Mouse (Mus musculus): ENCODE measurements at regions not wholly inside any gene's neighbourhood (a gene's known extent, or its start where the extent isn't known, plus 50 kb on each side); places are given as distances from the start of the nearest gene placed in this dataset.

DNA sequence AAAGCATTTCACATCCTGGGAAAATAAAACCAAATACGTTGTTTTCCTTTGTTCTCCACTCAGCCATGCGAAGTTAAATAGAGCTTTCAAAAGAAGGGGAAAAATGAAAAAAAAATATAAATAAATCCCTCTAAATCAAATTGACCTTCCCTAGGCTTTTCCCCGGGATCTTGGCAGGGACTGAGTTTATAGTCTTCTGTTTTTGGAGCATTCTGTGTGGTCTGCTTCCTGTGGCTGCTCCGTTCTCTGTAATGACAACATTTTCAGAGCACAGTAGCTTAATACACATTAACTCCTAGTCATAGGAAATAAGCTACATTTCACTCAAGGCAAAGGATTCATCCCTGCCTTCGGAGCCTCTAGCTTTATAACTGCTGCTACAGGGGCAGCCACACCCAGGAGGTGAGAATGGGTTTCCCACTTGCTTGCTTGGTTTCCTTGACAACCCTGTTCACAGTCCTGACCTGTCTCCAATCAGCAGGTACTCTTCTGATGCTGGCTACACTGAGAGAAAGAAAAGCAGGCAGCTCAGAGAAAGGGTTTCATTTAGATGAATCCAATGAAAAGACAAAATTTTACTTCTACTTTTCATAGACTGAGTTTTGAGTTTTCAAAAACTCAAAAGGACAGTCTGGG, 51.9 kb upstream of the Dkk2 start:
- 54% methylated on average over 5 of the region's 5 CpGs for WGBS
- Histone ChIP-seq H3K27me3 (ENCODE audit: control insufficient read depth, insufficient read depth, low read length) (no peaks in the 10 kb centered on the region), H3K27ac (ENCODE audit: low read depth, low read length) (no peak overlapping the region), H3K4me3 (ENCODE audit: low read depth, low read length) (no peak overlapping the region), H3K4me1 (ENCODE audit: control insufficient read depth, insufficient read depth, low read length) (no peaks in the 10 kb centered on the region), H3K4me2 (ENCODE audit: low read depth) (no peak overlapping the region), H3K36me3 (ENCODE audit: control insufficient read depth, insufficient read depth, low read length) (no peaks in the 10 kb centered on the region), H3K9ac (ENCODE audit: low read length) (no peak overlapping the region), H3K9me3 (ENCODE audit: control insufficient read depth, low read length) (no peaks in the 10 kb centered on the region)
- DNase-seq (ENCODE audit: low spot score) (no peak), ATAC-seq (ENCODE audit: insufficient read depth, low FRiP score, low TSS enrichment) (no peak)

GRCm38 (mm10) chr3:132035176-132035575, 49.9 kb upstream of the Dkk2 start:
- H3K4me2 ChIP-seq (ENCODE audit: low read depth) = no peak overlapping the region
- DNase-seq (ENCODE audit: low spot score) = no peak
- H3K27ac ChIP-seq (ENCODE audit: low read depth, low read length) = no peak overlapping the region
- no peaks in the 10 kb centered on the region for H3K4me1 ChIP-seq (ENCODE audit: control insufficient read depth, insufficient read depth, low read length)
- WGBS = 86% methylated on average over 2 of the region's 2 CpGs
- H3K9ac ChIP-seq (ENCODE audit: low read length) = no peak overlapping the region
- H3K27me3 ChIP-seq (ENCODE audit: control insufficient read depth, insufficient read depth, low read length) = no peaks in the 10 kb centered on the region
- H3K36me3 ChIP-seq (ENCODE audit: control insufficient read depth, insufficient read depth, low read length) = no peaks in the 10 kb centered on the region
- no peak overlapping the region for H3K4me3 ChIP-seq (ENCODE audit: low read depth, low read length)
- ATAC-seq (ENCODE audit: insufficient read depth, low FRiP score, low TSS enrichment) = no peak
- H3K9me3 ChIP-seq (ENCODE audit: control insufficient read depth, low read length) = no peaks in the 10 kb centered on the region
